23 mouse cellular contexts compared by ENCODE assay signal in the genomic region with DNA sequence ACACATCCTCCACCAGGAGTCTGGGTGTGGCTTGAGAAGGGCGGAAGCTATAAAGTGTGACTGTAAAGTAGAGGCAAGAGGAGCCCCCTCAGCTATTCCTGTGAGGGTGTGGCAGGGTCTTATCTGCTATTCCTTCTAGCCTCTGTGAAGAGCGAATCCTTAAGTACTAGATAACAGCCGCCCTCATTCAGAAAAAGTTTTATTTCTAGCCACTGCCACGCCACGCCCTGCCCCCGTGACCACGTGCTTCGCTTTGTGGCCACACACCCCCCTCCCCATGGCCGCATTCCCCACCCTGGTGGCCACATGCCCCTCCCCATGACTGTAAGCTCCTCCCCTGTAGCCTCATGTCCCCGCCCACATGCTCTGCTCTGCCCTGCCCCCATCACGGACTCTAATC.
DNase-seq lines count a peak whose midpoint lies in the region; ATAC-seq lines count a peak whose summit lies in the region.
"Had no signal": no experiment of that assay in that cellular context is flagged by ENCODE, and none has a peak within 500 bp of the region (broad histone marks: within the 10 kb centered on the region; RNA-seq: fewer than 3 reads in every experiment).

No protein-coding gene starts in this region.

- 79% methylated on average over 11 of the region's 11 CpGs for WGBS in kidney, embryonic 15.5 days
- WGBS in intestine, embryonic 15.5 days: 69% methylated on average over 11 of the region's 11 CpGs
- 92% methylated on average over 11 of the region's 11 CpGs for WGBS in hindbrain, embryonic 16.5 days

- H3K27me3 ChIP-seq in kidney, embryonic 15.5 days: no peaks in the 10 kb centered on the region
- no peaks in the 10 kb centered on the region for H3K27me3 ChIP-seq in intestine, embryonic 15.5 days (replicated peaks)
- no peaks in the 10 kb centered on the region for H3K27me3 ChIP-seq in hindbrain, embryonic 16.5 days (replicated peaks; ENCODE audit: control insufficient read depth, insufficient read depth, low read length)
- H3K27me3 ChIP-seq: embryonic facial prominence, embryonic 13.5 days; forebrain, embryonic 12.5 days; heart, embryonic 15.5 days had no signal

- no peak overlapping the region for H3K4me2 ChIP-seq in kidney, embryonic 15.5 days
- no peak overlapping the region for H3K4me2 ChIP-seq in intestine, embryonic 15.5 days (replicated peaks)
- H3K4me2 ChIP-seq in hindbrain, embryonic 16.5 days (ENCODE audit: low read length): no peak overlapping the region
- H3K4me2 ChIP-seq: embryonic facial prominence, embryonic 13.5 days; forebrain, embryonic 12.5 days; heart, embryonic 11.5 days; heart, embryonic 15.5 days; hindbrain, embryonic 14.5 days had no signal

- peaks cover 4% of the 10 kb centered on the region; the same call in 1 of the 2 replicates for H3K9me3 ChIP-seq in kidney, embryonic 15.5 days (replicated peaks)
- H3K9me3 ChIP-seq in intestine, embryonic 15.5 days: no peaks in the 10 kb centered on the region
- H3K9me3 ChIP-seq in hindbrain, embryonic 16.5 days (ENCODE audit: control insufficient read depth, low read length): peaks cover 3% of the 10 kb centered on the region; the same call in 1 of the 2 replicates
- H3K9me3 ChIP-seq: embryonic facial prominence, embryonic 13.5 days; forebrain, embryonic 12.5 days; heart, embryonic 15.5 days had no signal

- no peak for ATAC-seq in kidney, embryonic 15.5 days (replicated peaks; ENCODE audit: low FRiP score)
- ATAC-seq in intestine, embryonic 15.5 days: peak; percentile 81
- no peak for ATAC-seq in monocyte, adult 5-6 weeks (replicated peaks; ENCODE audit: insufficient number of reproducible peaks, low FRiP score, low TSS enrichment, poor library complexity, severe bottlenecking)
- ATAC-seq in hindbrain, embryonic 16.5 days: no peak
- ATAC-seq: activated CD4-positive, CD25-positive, alpha-beta regulatory T cell, adult 4 months; forebrain, embryonic 16.5 days had no signal

- DNase-seq in kidney, postnatal 10 days: peak; percentile 18
- DNase-seq in retina, postnatal 1 day: peak; percentile 37
- no peak for DNase-seq in retina, embryonic 14.5 days (ENCODE audit: low spot score)
- DNase-seq in natural killer cell, adult 2 months (ENCODE audit: low spot score in 2 of 2): no peak
- DNase-seq: adrenal gland, postnatal 14 days; cerebellum, adult 18-20 months; cerebellum, adult 9-11 months; cerebellum, postnatal 36 days; gastrocnemius, postnatal 14 days; heart, adult 2 months had no signal

- no peak overlapping the region for H3K27ac ChIP-seq in kidney, embryonic 15.5 days
- no peak overlapping the region for H3K27ac ChIP-seq in intestine, embryonic 15.5 days
- H3K27ac ChIP-seq in hindbrain, embryonic 16.5 days (ENCODE audit: low read depth, low read length): no peak overlapping the region
- H3K27ac ChIP-seq: embryonic facial prominence, embryonic 13.5 days; forebrain, embryonic 12.5 days; heart, adult 2 months; heart, embryonic 15.5 days; hindbrain, embryonic 10.5 days; hindbrain, embryonic 14.5 days had no signal

- H3K36me3 ChIP-seq in kidney, embryonic 15.5 days: no peaks in the 10 kb centered on the region
- no peaks in the 10 kb centered on the region for H3K36me3 ChIP-seq in intestine, embryonic 15.5 days
- no peaks in the 10 kb centered on the region for H3K36me3 ChIP-seq in hindbrain, embryonic 16.5 days (ENCODE audit: control insufficient read depth, insufficient read depth, low read length)
- H3K36me3 ChIP-seq: embryonic facial prominence, embryonic 13.5 days; forebrain, embryonic 12.5 days; G1E; heart, embryonic 15.5 days; hindbrain, embryonic 10.5 days had no signal

- peaks cover 16% of the 10 kb centered on the region for H3K4me1 ChIP-seq in kidney, embryonic 15.5 days
- H3K4me1 ChIP-seq in intestine, embryonic 15.5 days (replicated peaks): no peaks in the 10 kb centered on the region
- H3K4me1 ChIP-seq in hindbrain, embryonic 16.5 days (ENCODE audit: control insufficient read depth, insufficient read depth, low read depth, low read length): no peaks in the 10 kb centered on the region
- H3K4me1 ChIP-seq: embryonic facial prominence, embryonic 13.5 days; heart, embryonic 15.5 days had no signal

- H3K9ac ChIP-seq in kidney, embryonic 15.5 days: no peak overlapping the region
- H3K9ac ChIP-seq in intestine, embryonic 15.5 days: no peak overlapping the region
- H3K9ac ChIP-seq in hindbrain, embryonic 16.5 days (ENCODE audit: low read depth, low read length): no peak overlapping the region
- H3K9ac ChIP-seq: embryonic facial prominence, embryonic 13.5 days; forebrain, embryonic 12.5 days; heart, embryonic 15.5 days; hindbrain, embryonic 14.5 days had no signal

- H3K4me3 ChIP-seq in kidney, embryonic 15.5 days (replicated peaks): no peak overlapping the region
- no peak overlapping the region for H3K4me3 ChIP-seq in intestine, embryonic 15.5 days (replicated peaks)
- H3K4me3 ChIP-seq in hindbrain, embryonic 16.5 days (ENCODE audit: low read length): no peak overlapping the region
- H3K4me3 ChIP-seq: embryonic facial prominence, embryonic 13.5 days; forebrain, embryonic 12.5 days; heart, adult 2 months; heart, embryonic 15.5 days; hindbrain, embryonic 10.5 days had no signal

Comparison
In these comparisons a context has a peak if more than half of its experiments do, and no peak if none do; other contexts are left out.
1. DNase-seq: peak in kidney, postnatal 10 days (single experiment) and retina, postnatal 1 day (single experiment); none in retina, embryonic 14.5 days (single experiment) and natural killer cell, adult 2 months (0 of 2).